12 mouse cellular contexts compared by ENCODE assay signal in the genomic region with DNA sequence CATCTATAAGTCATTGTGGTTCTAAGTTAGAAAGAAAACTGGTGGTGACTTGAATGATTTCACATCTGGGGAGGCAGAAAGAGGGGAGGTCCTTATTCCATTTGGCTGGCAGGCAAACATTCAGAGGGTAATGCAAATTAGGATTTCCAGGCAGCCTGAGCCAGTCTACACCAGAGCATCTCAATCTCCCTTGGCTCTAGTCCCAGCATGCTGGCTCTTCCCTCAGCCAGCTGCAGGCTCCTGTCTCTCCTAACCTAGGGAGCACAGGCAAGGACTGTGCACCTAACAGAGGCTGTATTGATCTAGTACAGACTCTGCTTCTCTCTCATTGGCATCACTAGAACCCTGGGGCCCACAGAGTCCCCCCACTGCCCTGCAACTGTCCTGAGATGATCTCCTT.
DNase-seq lines count a peak whose midpoint lies in the region; ATAC-seq and TF ChIP-seq lines count a peak whose summit lies in the region.
"Had no signal": no experiment of that assay in that cellular context is flagged by ENCODE, and none has a peak within 500 bp of the region (broad histone marks: within the 10 kb centered on the region; RNA-seq: fewer than 3 reads in every experiment).

No protein-coding gene starts in this region.

- peak overlapping the region; percentile 18; the same call in 1 of the 2 replicates for H3K27ac ChIP-seq in layer of hippocampus, adult 2 months

- H3K4me3 ChIP-seq in layer of hippocampus, adult 2 months, result no peak overlapping the region

- TF ChIP-seq CTCF in layer of hippocampus, adult 2 months (conservative IDR thresholded peaks at IDR 0.05), result no peak

- ATAC-seq in megakaryocyte, adult 5-6 weeks (ENCODE audit: poor library complexity, severe bottlenecking), result no peak

- DNase-seq in cerebellum, adult 11-12 months, result peak; percentile 14
- no peak for DNase-seq in cerebellum, adult 9-10 months
- DNase-seq in layer of hippocampus, adult 2 months (ENCODE audit: low spot score in 2 of 2), result peak in 1 of 2 experiments; percentile 41
- no peak for DNase-seq in layer of hippocampus, postnatal 25 days (ENCODE audit: extremely low spot score in 1 of 2, low spot score in 1 of 2)
- peak; percentile 72 for DNase-seq in 3T3-L1 (ENCODE audit: low read depth, low spot score)
- DNase-seq in layer of hippocampus, postnatal 14 days (ENCODE audit: low spot score in 2 of 2), result peak; percentile 28 to 64
- no peak for DNase-seq in spleen, postnatal 14 days (ENCODE audit: low spot score in 2 of 2)
- DNase-seq: liver; lung, postnatal 10 days; spleen, adult 18-20 months; thymus, adult 2 months had no signal

Comparison
In these comparisons a context has a peak if more than half of its experiments do, and no peak if none do; other contexts are left out.
1. DNase-seq: peak in cerebellum, adult 11-12 months (single experiment), 3T3-L1 (single experiment) and layer of hippocampus, postnatal 14 days (2 of 2); none in cerebellum, adult 9-10 months (single experiment), layer of hippocampus, postnatal 25 days (0 of 2) and spleen, postnatal 14 days (0 of 2).